Mouse (Mus musculus) C2C12 (cell line): ENCODE measurements around the gene Miox. TPM values are rescaled to one million over a fixed set of nuclear protein-coding genes. Genes with fewer than 3 reads are reported as not detected.

Experiments
- H3K27me3 ChIP-seq: one replicate; pipeline ENCODE4 v1.6.1; 2011; ENCODE audit not compliant: control insufficient read depth, insufficient read depth, insufficient read length
- H3K36me3 ChIP-seq: one replicate; pipeline ENCODE4 v1.6.1; 2011; ENCODE audit not compliant: control insufficient read depth, insufficient read depth
- H3K4me3 ChIP-seq: one replicate; pipeline ENCODE4 v1.5.1; 2011; ENCODE audit warnings: mild to moderate bottlenecking, control low read depth; ENCODE audit not compliant: poor library complexity, insufficient read depth, severe bottlenecking
- H3K79me2 ChIP-seq: one replicate; pipeline ENCODE4 v1.6.1; 2011; ENCODE audit not compliant: control insufficient read depth, insufficient read depth
- H3K79me3 ChIP-seq: one replicate; pipeline ENCODE4 v1.6.1; 2011; ENCODE audit warnings: low read depth, control low read depth
- H3ac ChIP-seq: one replicate; pipeline ENCODE3; 2011; ENCODE audit warnings: low read depth; ENCODE audit not compliant: control insufficient read depth, insufficient read length
- CEBPB ChIP-seq: IDR thresholded peaks from one replicate; pipeline ENCODE4 v1.6.1; 2011; ENCODE audit warnings: low read depth, mild to moderate bottlenecking, control low read depth, moderate library complexity
- CTCF ChIP-seq: IDR thresholded peaks from one replicate; pipeline ENCODE4 v1.5.1; 2011; ENCODE audit not compliant: control insufficient read depth, insufficient read depth, insufficient read length
- FOSL1 ChIP-seq: IDR thresholded peaks from one replicate; pipeline ENCODE4 v1.8.0; 2011; ENCODE audit warnings: mild to moderate bottlenecking, low read length; ENCODE audit not compliant: poor library complexity, insufficient read depth, severe bottlenecking
- MAX ChIP-seq: IDR thresholded peaks from one replicate; pipeline ENCODE4 v1.6.1; 2011; ENCODE audit warnings: mild to moderate bottlenecking, control low read depth
- MYOD1 ChIP-seq: IDR thresholded peaks from one replicate; pipeline ENCODE4 v1.6.1; 2011; ENCODE audit warnings: low read depth; ENCODE audit not compliant: control insufficient read depth, insufficient read length
- MYOG ChIP-seq: IDR thresholded peaks from one replicate; pipeline ENCODE4 v1.6.1; 2011; ENCODE audit not compliant: control insufficient read depth, insufficient read length; ENCODE audit errors: extremely low read depth
- USF1 ChIP-seq: IDR thresholded peaks from one replicate; pipeline ENCODE4 v1.6.1; 2011; ENCODE audit warnings: low read depth, mild to moderate bottlenecking, control low read depth, moderate library complexity
- polyA plus RNA-seq: library from polyadenylated mRNA; unstranded; fragments of >200 nt; fragmentation: generic; extraction: Trizol; gene quantifications from one replicate; pipeline ENCODE4 v1.2.1, GENCODE M21; 2012; ENCODE audit warnings: missing spikeins

Gene Miox
- polyA plus RNA-seq, 1 experiment: not detected

- no peaks in the 10 kb centered on the region for H3K79me2 ChIP-seq
- H3ac ChIP-seq: no peak overlapping the region
- no peaks in the 10 kb centered on the region for H3K27me3 ChIP-seq
- TF ChIP-seq USF1: no peak
- peaks cover 87% of the 10 kb centered on the region for H3K36me3 ChIP-seq
- H3K4me3 ChIP-seq: no peak overlapping the region
- H3K79me3 ChIP-seq: no peaks in the 10 kb centered on the region
These were observed 44.7 kb upstream of the Miox start for GRCm38 (mm10) chr15:89289455-89289854.

DNA sequence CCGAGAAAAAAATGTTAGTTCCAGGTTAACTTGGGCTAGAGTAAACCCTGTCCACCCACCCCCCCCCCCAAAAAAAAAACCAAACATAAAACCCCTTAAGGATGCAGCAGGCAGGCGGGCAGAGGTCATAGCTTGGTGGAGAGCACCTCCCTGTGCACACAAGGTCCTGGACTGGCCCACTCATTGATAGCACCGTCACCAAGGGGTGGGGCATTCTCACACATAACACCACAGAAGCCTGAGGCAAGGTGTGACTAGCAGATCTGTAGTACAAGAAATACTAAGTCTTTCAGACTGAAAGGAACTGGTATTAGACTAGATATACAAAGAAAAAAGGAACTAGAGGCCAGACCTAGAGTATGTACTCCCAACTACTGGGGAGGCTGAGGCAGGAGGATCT, 42.7 kb upstream of the Miox start:
- no peaks in the 10 kb centered on the region for H3K27me3 ChIP-seq
- H3K79me3 ChIP-seq: peaks cover under 1% of the 10 kb centered on the region
- H3K36me3 ChIP-seq: peaks cover 94% of the 10 kb centered on the region
- H3K79me2 ChIP-seq: no peaks in the 10 kb centered on the region
- H3ac ChIP-seq: no peak overlapping the region
- TF ChIP-seq CEBPB: no peak
- TF ChIP-seq MYOD1: no peak
- TF ChIP-seq MYOG: no peak
- no peak overlapping the region for H3K4me3 ChIP-seq

GRCm38 (mm10) chr15:89292795-89293194, 41.4 kb upstream of the Miox start:
- Histone ChIP-seq H3K79me2 (no peaks in the 10 kb centered on the region), H3ac (no peak overlapping the region), H3K4me3 (no peak overlapping the region), H3K27me3 (no peaks in the 10 kb centered on the region), H3K36me3 (peaks cover 95% of the 10 kb centered on the region), H3K79me3 (peaks cover 2% of the 10 kb centered on the region)
- TF ChIP-seq CEBPB: no peak
- TF ChIP-seq CTCF: no peak
- no peak for TF ChIP-seq MYOD1
- TF ChIP-seq MAX: no peak
- TF ChIP-seq MYOG: no peak
- TF ChIP-seq FOSL1: no peak
- TF ChIP-seq USF1: no peak

DNA sequence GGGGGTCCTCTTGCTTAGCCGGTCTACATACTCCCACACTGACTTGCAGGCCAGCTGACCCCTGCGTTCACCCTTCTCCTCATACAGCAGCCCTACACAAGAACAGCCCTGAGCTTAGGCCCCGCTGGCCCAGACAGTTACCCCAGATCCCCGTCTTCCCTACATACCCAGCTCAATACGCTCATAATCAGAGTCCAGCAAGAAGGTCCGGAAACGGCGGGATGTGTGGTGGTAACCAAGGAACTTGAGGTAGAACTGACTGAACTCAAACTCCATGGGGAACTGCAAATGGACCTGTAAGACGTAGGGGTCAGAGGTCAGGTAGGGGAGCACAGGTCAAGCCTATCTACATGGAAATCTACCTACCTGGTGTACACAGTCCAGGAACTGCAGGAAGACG, 40.4 kb upstream of the Miox start:
- H3K27me3 ChIP-seq: no peaks in the 10 kb centered on the region
- H3K79me2 ChIP-seq: no peaks in the 10 kb centered on the region
- no peak for TF ChIP-seq MYOD1
- TF ChIP-seq MYOG: no peak
- TF ChIP-seq CTCF: no peak
- TF ChIP-seq FOSL1: no peak
- no peak for TF ChIP-seq CEBPB
- TF ChIP-seq USF1: no peak
- TF ChIP-seq MAX: no peak
- no peak overlapping the region for H3ac ChIP-seq
- H3K4me3 ChIP-seq: no peak overlapping the region
- peaks cover 2% of the 10 kb centered on the region for H3K79me3 ChIP-seq
- H3K36me3 ChIP-seq: peaks cover 92% of the 10 kb centered on the region

- Histone ChIP-seq H3K79me3 (peaks cover 2% of the 10 kb centered on the region), H3ac (no peak overlapping the region), H3K4me3 (no peak overlapping the region), H3K36me3 (peaks cover 92% of the 10 kb centered on the region), H3K27me3 (no peaks in the 10 kb centered on the region), H3K79me2 (no peaks in the 10 kb centered on the region)
- TF ChIP-seq CEBPB: no peak
These were observed 38.5 kb upstream of the Miox start for GRCm38 (mm10) chr15:89295580-89296165.

GRCm38 (mm10) chr15:89296465-89296864, 37.7 kb upstream of the Miox start:
- H3K79me2 ChIP-seq: no peaks in the 10 kb centered on the region
- H3ac ChIP-seq: no peak overlapping the region
- TF ChIP-seq MYOG (no peak), MAX (no peak), CEBPB (no peak), FOSL1 (no peak), USF1 (no peak), CTCF (no peak), MYOD1 (no peak)
- no peaks in the 10 kb centered on the region for H3K27me3 ChIP-seq
- no peak overlapping the region for H3K4me3 ChIP-seq
- peaks cover 2% of the 10 kb centered on the region for H3K79me3 ChIP-seq
- H3K36me3 ChIP-seq: peaks cover 93% of the 10 kb centered on the region
